Mouse (Mus musculus) MEL (cell line): Measurements from ENCODE around the gene Fxyd5. TPM values are rescaled to one million over a fixed set of nuclear protein-coding genes. Genes with fewer than 3 reads are reported as not detected.

ENCODE experiments used
- DNase-seq: peaks from one replicate; pipeline ENCODE4 v3.0.0; 2011; ENCODE audit warnings: low read depth, low spot score
- H3K27ac ChIP-seq: 2 replicates; pipeline ENCODE4 v1.5.1; 2012; ENCODE audit warnings: low read depth, mild to moderate bottlenecking, control low read depth, low read length, moderate library complexity; ENCODE audit not compliant: control insufficient read depth
- H3K27me3 ChIP-seq, 2 experiments: fragments of 150-350 bp in 1 of 2; sonication (generic) in 1 of 2; 2 replicates each; pipeline ENCODE4 v1.6.1; 2012; ENCODE audit warnings: low read length in 2 of 2, mild to moderate bottlenecking in 2 of 2, improper control_type of control experiment in 1 of 2, moderate library complexity in 1 of 2; ENCODE audit not compliant: insufficient read depth in 2 of 2, control insufficient read depth in 1 of 2
- H3K36me3 ChIP-seq, 2 experiments: 2 replicates each; pipeline ENCODE4 v1.6.1; 2012 to 2014; ENCODE audit warnings: low read length in 2 of 2, improper control_type of control experiment in 1 of 2, inconsistent platforms in 1 of 2, mild to moderate bottlenecking in 1 of 2; ENCODE audit not compliant: insufficient read depth in 2 of 2, control insufficient read depth in 1 of 2
- H3K4me1 ChIP-seq, 2 experiments: fragments of 150-350 bp in 1 of 2; sonication (generic) in 1 of 2; 2 replicates each; pipeline ENCODE4 v1.6.1; 2012; ENCODE audit warnings: low read length in 2 of 2, improper control_type of control experiment in 1 of 2, mild to moderate bottlenecking in 1 of 2; ENCODE audit not compliant: insufficient read depth in 2 of 2, control insufficient read depth in 1 of 2
- H3K4me3 ChIP-seq, 2 experiments: fragments of 150-350 bp in 1 of 2; sonication (generic) in 1 of 2; 2 replicates each; pipeline ENCODE4 v1.5.1; 2012; ENCODE audit warnings: low read depth in 2 of 2, low read length in 2 of 2, mild to moderate bottlenecking in 2 of 2, moderate library complexity in 2 of 2, control low read depth in 1 of 2, improper control_type of control experiment in 1 of 2; ENCODE audit not compliant: control insufficient read depth in 1 of 2, insufficient read depth in 1 of 2
- H3K79me2 ChIP-seq: 2 replicates; pipeline ENCODE4 v1.6.1; 2012; ENCODE audit warnings: mild to moderate bottlenecking, low read length, moderate library complexity; ENCODE audit not compliant: control insufficient read depth, poor library complexity, insufficient read depth
- H3K9ac ChIP-seq: 2 replicates; pipeline ENCODE4 v1.6.1; 2012; ENCODE audit warnings: low read depth, mild to moderate bottlenecking, control low read depth, low read length, moderate library complexity; ENCODE audit not compliant: control insufficient read depth, poor library complexity, severe bottlenecking
- H3K9me3 ChIP-seq: fragments of 150-350 bp; sonication (generic); replicated peaks from 2 replicates; pipeline ENCODE4 v1.6.1; 2012; ENCODE audit warnings: mild to moderate bottlenecking, low read length, improper control_type of control experiment, moderate library complexity; ENCODE audit not compliant: insufficient read depth
- CTCF ChIP-seq, 3 experiments: IDR thresholded peaks in 2 of 3; conservative IDR thresholded peaks in 1 of 3; 2 replicates each; pipeline ENCODE4 v1.5.1; 2011 to 2012; ENCODE audit warnings: low read length in 3 of 3, low read depth in 2 of 3, mild to moderate bottlenecking in 2 of 3, improper control_type of control experiment in 1 of 3, inconsistent platforms in 1 of 3, mixed read lengths in 1 of 3, moderate library complexity in 1 of 3; ENCODE audit not compliant: control insufficient read depth in 1 of 3, insufficient read depth in 1 of 3, poor library complexity in 1 of 3, severe bottlenecking in 1 of 3
- E2F4 ChIP-seq: IDR thresholded peaks from 2 replicates; pipeline ENCODE4 v1.6.1; 2011; ENCODE audit warnings: low read depth, low read length, improper control_type of control experiment, borderline replicate concordance
- ELF1 ChIP-seq: IDR thresholded peaks from 2 replicates; pipeline ENCODE4 v1.6.1; 2014; ENCODE audit warnings: low read depth, mild to moderate bottlenecking, inconsistent platforms, low read length, improper control_type of control experiment, moderate library complexity
- ETS1 ChIP-seq: IDR thresholded peaks from 2 replicates; pipeline ENCODE4 v1.6.1; 2012; ENCODE audit warnings: low read depth, mild to moderate bottlenecking, inconsistent platforms, low read length, improper control_type of control experiment, moderate library complexity
- GABPA ChIP-seq: IDR thresholded peaks from 2 replicates; pipeline ENCODE4 v1.6.1; 2012; ENCODE audit warnings: low read depth, mild to moderate bottlenecking, inconsistent platforms, low read length, improper control_type of control experiment, moderate library complexity
- JUND ChIP-seq: IDR thresholded peaks from 2 replicates; pipeline ENCODE4 v1.6.1; 2011; ENCODE audit warnings: low read depth, mild to moderate bottlenecking, improper control_type of control experiment, low read length
- MAX ChIP-seq: IDR thresholded peaks from 2 replicates; pipeline ENCODE4 v1.6.1; 2011; ENCODE audit warnings: low read length, improper control_type of control experiment
- MYB ChIP-seq: IDR thresholded peaks from 2 replicates; pipeline ENCODE4 v1.6.1; 2011; ENCODE audit warnings: mild to moderate bottlenecking, low read depth, low read length, improper control_type of control experiment
- NELFE ChIP-seq: IDR thresholded peaks from 2 replicates; pipeline ENCODE4 v1.6.1; 2011; ENCODE audit warnings: low read depth, low read length, improper control_type of control experiment
- SIN3A ChIP-seq: IDR thresholded peaks from 2 replicates; pipeline ENCODE4 v1.6.1; 2012; ENCODE audit warnings: low read length, improper control_type of control experiment, inconsistent platforms
- SMC3 ChIP-seq: IDR thresholded peaks from 2 replicates; pipeline ENCODE4 v1.6.1; 2011; ENCODE audit warnings: low read depth, low read length, improper control_type of control experiment
- UBTF ChIP-seq: IDR thresholded peaks from 2 replicates; pipeline ENCODE4 v1.6.1; 2012; ENCODE audit warnings: low read depth, mild to moderate bottlenecking, inconsistent platforms, low read length, improper control_type of control experiment, moderate library complexity, borderline replicate concordance; ENCODE audit not compliant: insufficient read depth
- ZKSCAN1 ChIP-seq: IDR thresholded peaks from 2 replicates; pipeline ENCODE4 v1.6.1; 2012; ENCODE audit warnings: low read depth, mild to moderate bottlenecking, inconsistent platforms, low read length, improper control_type of control experiment, moderate library complexity
- ZMIZ1 ChIP-seq: IDR thresholded peaks from 2 replicates; pipeline ENCODE4 v1.6.1; 2012; ENCODE audit warnings: low read depth, mild to moderate bottlenecking, inconsistent platforms, low read length, improper control_type of control experiment, moderate library complexity
- polyA plus RNA-seq, 2 experiments: library from polyadenylated mRNA; stranded (reverse) in 1 of 2; unstranded in 1 of 2; fragments of >175 nt in 1 of 2; fragments of >200 nt in 1 of 2; gene quantifications; 2 replicates each; pipeline versions ENCODE4 v1.2.1 to v1.2.4; 2012; ENCODE audit warnings: low replicate concordance in 2 of 2, low read depth in 1 of 2; ENCODE audit not compliant: insufficient read length in 2 of 2, insufficient read depth in 1 of 2, missing spikeins in 1 of 2
- total RNA-seq: library from RNA; depleted of rRNA; stranded (reverse); fragments of 300-350 nt; gene quantifications from 2 replicates; pipeline ENCODE4 v1.2.3, GENCODE M21; 2012

Gene Fxyd5
- total and polyA plus RNA-seq, 3 experiments, result 39.4 to 57.5 TPM; not detected in 1

DNA sequence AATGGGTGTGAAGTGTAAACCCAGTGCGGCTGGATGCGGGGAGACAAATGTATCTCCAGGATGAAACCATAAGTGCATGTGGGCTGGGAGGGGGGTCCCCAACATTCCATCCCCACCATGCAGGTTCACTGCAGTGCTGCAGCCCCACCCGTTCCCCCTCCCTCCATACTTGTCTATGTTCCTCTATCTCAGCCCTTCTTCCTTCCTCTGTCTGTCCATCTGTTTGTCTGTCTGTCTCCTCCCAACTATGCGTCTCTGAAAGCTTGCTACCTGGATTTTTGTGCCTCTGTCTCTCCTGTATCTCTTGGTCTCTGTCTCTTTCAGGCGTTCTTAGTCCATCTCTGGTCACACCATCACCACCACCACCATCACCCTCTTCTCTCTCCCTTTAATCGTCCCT lies 8.2 kb upstream of the Fxyd5 start:
- TF ChIP-seq NELFE (no peak), E2F4 (no peak), ZKSCAN1 (no peak), JUND (no peak), UBTF (no peak), SIN3A (no peak), ZMIZ1 (no peak), ETS1 (no peak)
- TF ChIP-seq, all 39 proteins: peak for 0
- no peaks in the 10 kb centered on the region; a peak in 1 of 4 replicates for H3K27me3 ChIP-seq
- no peaks in the 10 kb centered on the region for H3K9me3 ChIP-seq
- no peak for DNase-seq
- H3K27ac ChIP-seq, result no peak overlapping the region
- no peaks in the 10 kb centered on the region for H3K79me2 ChIP-seq
- no peak overlapping the region for H3K9ac ChIP-seq
- no peaks in the 10 kb centered on the region for H3K36me3 ChIP-seq
- H3K4me3 ChIP-seq, result no peak overlapping the region
- no peaks in the 10 kb centered on the region; a peak in 1 of 4 replicates for H3K4me1 ChIP-seq

DNA sequence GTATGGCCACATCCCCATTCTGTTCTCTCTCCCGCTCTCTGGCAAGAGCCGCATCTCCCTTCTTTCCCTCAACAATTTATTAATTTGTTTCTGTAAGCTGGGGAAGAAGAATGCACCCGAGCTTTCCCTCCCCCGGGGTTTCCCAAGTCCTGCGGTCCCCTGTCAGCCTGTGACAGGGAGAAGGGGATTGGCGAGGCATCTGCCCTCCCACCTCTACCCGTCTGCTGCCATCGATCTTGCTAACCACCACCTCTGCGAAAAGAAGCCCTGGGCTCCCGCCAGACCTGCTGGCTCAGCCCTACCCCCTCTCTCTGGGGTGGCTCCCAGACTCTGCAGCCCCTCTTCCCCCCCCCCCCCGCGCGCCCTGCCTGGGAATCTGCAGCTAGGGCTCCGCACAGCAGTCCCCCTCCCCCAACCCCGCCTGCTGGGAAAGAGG lies 7.6 kb upstream of the Fxyd5 start:
- Histone ChIP-seq H3K79me2 (no peaks in the 10 kb centered on the region), H3K27ac (no peak overlapping the region), H3K9me3 (no peaks in the 10 kb centered on the region), H3K9ac (no peak overlapping the region), H3K4me1 (no peaks in the 10 kb centered on the region; a peak in 1 of 4 replicates), H3K4me3 (no peak overlapping the region), H3K27me3 (no peaks in the 10 kb centered on the region; a peak in 1 of 4 replicates), H3K36me3 (no peaks in the 10 kb centered on the region)
- no peak for DNase-seq
- TF ChIP-seq JUND, result no peak
- TF ChIP-seq GABPA, result no peak
- TF ChIP-seq MAX, result no peak
- no peak for TF ChIP-seq ELF1
- no peak for TF ChIP-seq CTCF (IDR thresholded peaks at IDR 0.05 in 2 of 3, conservative IDR thresholded peaks at IDR 0.05 in 1 of 3; ENCODE audit: control insufficient read depth in 1 of 3, insufficient read depth in 1 of 3, low read depth in 2 of 3, low read length in 3 of 3, poor library complexity in 1 of 3, severe bottlenecking in 1 of 3)
- TF ChIP-seq SMC3, result no peak
- TF ChIP-seq NELFE, result no peak
- no peak for TF ChIP-seq MYB
- TF ChIP-seq, all 39 proteins: peak for 0
